Mouse (Mus musculus): Measurements from ENCODE around the gene B4galnt1.
"Not testable (repeated sequence)": the region's sequence is repeated elsewhere in the genome, so short reads cannot be mapped to it uniquely, and the experiment has no call there.

The B4galnt1 gene

DNA sequence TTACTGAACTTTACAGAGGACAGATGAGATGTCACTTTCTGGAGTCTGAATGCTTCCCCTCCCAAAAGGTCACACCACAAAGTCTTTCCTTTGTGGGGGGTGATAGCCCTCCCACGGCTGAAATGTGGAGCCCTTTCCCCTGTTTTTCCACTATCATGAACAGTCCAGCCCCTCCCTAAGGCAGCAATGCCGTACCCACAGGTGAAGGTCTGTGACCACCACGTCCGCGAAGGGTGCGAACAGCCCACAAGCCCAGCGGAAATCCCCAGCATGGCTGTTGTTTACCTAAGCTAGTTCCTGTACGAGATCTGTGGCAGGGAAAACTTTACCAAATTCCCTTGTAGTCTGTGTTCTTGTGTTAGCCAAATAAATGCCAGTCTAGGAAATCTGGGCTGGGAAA lies 23.5 kb upstream of the B4galnt1 start:
- DNase-seq (ENCODE audit: low read depth, low spot score): no peak

DNA sequence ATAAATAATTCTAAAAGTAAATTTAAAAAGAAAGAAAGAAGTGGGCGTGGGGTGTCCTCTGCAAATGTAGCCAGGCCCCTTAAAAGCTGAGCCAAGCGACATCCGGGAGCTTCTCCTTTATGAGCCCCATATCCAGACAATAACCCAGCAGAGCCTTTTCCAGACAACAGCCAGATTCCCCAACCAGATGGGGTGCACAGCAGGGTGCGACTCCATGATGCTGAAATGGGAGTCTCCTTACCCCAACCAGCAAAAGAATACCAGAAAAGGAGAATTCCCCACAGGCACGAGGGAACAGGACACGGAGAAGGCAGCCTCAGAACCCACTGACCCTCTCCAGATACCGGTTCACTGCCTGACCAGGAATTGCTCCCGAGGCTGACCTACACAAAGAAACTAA lies 21.8 kb upstream of the B4galnt1 start:
- DNase-seq (ENCODE audit: low read depth, low spot score): no peak

DNA sequence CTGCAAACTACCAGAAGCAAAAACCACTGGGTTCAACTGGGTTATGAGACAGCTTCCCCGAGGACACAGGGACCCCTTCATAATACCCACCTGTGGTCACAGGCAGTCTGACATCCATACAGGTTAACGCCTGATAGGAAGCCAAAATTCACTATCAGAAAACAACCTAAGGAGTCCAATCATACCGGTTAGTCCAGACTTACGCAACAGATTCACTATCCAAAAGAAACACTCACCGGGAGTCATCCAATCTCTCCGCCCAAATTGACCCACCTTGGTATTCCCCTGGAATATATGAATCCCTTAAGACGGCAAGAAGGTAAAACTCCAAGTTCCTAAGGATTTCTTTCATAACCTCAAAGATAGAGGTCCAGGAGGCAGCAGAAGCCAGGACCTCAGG lies 20.5 kb upstream of the B4galnt1 start:
- DNase-seq (ENCODE audit: low read depth, low spot score): no peak

DNA sequence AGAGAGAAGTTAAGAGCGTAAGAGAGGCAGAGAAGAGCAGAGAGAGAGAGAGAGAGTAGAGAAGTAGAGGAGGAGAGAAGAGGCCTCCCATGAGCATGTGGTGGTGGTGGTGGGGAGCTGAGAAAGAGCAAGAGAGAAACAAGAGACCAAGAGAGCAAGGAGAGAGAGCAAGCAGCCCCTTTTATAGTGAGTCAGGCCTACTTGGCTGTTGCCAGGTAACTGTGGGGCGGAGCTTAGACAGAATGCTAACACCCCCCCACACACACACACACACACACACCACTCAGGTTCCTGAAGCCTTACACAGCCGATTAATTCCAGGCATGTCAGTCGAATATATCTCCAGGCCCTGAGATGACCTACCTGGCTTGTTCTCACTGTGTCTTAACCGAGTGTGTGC lies 19.7 kb upstream of the B4galnt1 start:
- DNase-seq (ENCODE audit: low read depth, low spot score): no peak

DNA sequence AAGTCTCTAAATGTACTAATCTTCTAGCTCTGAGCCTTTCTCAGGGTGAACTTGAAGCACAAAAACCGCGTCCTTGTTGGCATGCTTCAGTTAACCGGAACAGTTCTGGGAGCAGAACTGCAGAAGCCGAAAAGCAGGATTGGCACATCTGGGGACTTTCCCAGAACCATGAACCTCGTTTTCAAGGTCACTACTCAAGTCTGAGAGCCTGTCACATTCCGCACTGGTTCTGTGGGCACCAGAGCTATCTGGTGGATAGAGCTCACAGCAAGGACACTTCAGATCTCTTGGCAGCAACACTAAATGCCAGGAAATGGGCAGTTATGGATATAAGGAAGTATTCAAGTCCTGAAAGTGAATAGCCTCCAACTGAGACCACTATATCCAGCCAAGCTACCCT lies 17.9 kb upstream of the B4galnt1 start:
- no peak for DNase-seq (ENCODE audit: low read depth, low spot score)

DNA sequence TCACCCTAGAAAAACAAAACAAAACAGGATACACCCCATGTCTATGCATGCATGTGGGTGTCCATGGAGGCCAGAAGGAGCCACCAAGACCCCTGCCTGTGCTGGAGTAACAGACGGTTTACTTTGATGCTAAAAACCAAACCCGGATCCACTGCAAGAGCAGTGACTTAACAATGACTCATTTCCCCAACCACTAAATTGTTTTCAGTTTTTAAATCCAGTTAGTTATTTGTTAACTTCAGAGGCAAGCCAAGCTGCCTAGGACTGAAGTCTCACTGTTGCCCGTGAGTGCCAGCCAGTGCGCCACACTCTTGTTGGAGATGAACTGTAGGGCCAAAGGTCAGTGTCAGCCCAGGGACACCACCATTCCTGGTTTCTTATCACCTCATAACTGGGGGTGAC lies 14.6 kb upstream of the B4galnt1 start:
- DNase-seq (ENCODE audit: low read depth, low spot score): no peak

DNA sequence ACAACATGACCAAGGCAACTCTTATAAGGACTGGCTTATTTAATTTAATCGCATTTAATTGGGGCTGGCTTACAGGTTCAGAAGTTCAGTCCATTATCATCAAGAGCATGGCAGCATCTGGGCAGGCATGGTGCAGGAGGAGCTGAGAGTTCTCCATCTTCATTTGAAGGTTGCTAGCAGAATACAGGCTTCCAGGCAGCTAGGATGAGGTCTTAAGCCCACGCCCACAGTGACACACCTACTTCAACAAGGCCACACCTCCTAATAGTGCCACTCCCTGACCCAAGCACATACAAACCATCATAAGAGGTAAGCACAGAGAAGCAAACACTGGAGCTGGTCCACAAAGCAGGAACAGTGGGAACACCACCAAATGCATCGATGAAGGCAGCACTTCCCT lies 13.8 kb upstream of the B4galnt1 start:
- not testable (repeated sequence) for DNase-seq (ENCODE audit: low read depth, low spot score)

DNA sequence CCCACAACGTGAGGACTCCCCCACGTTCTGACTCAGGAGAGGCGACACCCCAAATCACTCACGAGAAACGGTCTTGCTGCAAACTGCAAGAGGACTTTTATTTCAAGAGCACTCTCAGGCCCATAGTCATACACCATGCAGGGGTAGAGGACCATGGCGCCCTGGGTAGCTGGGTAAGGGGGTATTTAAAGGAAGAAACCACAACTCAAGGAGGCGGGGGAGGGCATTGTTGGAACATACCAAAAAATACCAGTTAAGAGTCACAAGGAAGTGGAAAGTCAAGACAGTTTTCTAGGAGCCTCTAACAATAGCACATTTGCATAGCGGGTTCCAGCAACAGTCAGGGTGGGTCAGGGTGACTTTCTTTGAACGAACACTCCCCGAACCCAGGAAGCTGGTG lies 12.5 kb upstream of the B4galnt1 start:
- not testable (repeated sequence) for DNase-seq (ENCODE audit: low read depth, low spot score)

DNA sequence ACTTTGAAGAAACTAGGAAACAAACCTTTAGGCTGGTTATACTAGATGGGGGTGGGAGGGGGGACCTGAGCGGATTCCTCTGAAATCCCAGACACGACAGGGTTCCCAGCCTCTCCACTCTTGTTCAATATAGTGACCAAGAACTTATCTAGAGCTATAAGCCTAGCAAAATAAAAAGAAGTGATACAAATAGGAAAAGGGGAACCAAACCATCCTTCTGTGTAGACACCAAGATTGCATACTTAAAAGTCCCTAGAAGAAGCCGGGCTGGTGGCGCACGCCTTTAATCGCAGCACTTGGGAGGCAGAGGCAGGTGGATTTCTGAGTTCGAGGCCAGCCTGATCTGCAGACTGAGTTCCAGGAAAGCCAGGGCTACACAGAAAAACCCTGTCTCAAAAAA lies 11.7 kb upstream of the B4galnt1 start:
- DNase-seq (ENCODE audit: low read depth, low spot score): no peak

DNA sequence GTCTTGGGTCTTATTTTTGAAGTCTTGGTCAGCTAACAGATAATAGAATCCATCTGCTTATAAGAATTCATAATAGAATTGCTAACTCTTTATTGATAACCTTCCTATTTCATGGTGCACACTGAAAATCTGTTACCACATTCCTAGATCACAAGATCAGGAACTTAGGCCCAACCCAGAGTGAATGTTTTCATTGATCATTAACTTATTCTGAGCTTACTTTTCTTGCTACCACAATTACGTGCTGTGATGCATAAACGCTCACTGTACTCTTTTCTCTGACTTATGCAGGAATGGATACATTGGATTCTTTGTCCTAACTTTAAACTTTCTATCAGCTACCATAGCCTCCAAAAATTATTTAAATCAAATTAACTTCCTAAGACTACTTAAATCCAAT lies 10.8 kb upstream of the B4galnt1 start:
- DNase-seq (ENCODE audit: low read depth, low spot score): no peak

DNA sequence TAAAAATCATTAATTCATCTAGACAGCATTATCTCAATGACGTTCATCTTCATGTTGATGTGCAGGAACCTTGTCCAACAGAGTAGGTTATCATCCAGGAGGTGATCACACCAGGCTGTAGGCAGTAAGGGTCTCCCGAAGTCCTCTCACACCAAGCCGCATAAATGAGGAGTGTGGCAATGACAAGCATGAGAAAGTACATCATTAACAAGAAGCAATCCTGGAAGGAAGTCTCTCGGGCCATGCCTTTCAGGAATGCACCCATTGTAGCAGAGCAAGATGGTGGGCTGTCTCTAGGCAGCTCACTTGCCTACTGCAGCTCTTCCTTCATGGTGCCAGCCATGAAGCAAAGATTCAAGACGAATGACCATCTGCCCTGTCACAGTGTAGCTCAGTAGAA lies 10.4 kb upstream of the B4galnt1 start:
- DNase-seq (ENCODE audit: low read depth, low spot score): no peak

DNA sequence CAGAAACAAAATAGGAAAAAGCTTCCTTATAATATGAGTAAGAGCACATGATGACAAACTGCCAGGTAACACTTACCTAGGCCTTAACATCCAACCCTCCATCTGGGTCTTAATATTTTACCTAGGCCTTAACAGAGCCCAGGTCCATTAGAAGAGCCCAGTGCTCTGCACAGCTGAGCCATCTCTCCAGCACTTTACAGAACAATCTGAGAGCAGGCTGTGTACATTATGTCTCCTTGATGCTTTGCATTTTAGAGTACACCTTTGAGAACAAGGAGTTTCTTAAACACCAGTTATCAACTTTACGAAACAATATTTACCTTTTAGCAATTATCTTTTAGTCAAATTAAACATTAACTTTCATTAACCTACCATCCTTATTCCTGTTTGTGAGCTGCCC lies 8.9 kb upstream of the B4galnt1 start:
- DNase-seq (ENCODE audit: low read depth, low spot score): no peak

DNA sequence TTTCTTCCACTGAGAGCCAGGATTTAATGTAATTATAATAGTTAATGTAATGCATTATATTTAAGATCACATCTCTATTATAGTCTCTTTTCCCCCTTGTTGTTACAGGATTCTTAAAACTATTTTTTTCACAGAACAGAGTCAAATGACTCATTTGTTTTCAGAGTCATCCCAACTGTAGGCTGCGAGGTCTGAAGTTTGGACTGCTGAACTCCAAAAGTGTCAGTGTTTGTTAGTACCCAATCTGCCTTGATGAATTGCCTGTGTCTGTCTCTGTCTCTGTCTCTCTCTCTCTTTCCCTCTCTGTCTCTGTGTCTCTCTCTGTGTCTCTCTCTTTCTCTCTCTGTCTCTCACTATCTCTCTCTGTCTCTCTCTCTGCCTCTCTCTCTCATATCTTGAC lies 8.5 kb upstream of the B4galnt1 start:
- no peak for DNase-seq (ENCODE audit: low read depth, low spot score)

DNA sequence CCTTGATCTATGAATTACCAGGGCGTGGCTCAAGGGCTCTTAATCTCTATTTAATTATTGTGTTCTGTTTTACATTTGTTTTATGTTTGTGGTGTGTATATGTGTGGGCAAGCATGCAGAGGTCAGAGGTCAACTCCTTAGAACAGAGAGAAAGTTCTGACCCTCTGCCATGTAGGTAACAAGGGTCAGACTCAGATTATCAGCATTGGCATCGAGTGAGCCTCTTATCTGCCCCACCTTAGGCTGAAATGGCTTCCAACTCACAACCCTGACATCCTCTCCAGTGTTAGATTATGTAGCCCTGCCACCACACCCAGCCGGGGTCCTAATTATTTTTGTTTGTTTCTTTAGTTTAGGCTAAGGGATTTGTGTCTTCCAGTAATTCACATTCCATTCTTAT lies 6.6 kb upstream of the B4galnt1 start:
- no peak for DNase-seq (ENCODE audit: low read depth, low spot score)

DNA sequence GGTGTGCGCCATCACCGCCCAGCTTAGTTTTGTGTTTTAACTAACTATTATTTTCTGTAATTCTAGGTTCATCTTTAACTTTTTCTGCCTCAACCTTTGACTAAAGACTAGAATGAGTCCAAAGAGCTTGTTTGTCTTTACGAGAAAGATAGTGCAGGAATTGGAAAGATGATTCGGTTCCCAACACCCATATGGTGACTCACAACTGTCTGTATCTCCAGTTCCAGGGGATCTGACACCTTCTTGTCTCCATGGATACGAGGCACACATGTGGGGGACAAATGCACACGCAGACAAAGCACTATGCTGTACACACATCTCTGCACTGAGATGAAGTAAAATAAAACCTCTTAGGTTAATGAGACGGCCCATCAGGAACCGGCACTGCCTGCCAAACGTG lies 4.9 kb upstream of the B4galnt1 start:
- no peak for DNase-seq (ENCODE audit: low read depth, low spot score)

DNA sequence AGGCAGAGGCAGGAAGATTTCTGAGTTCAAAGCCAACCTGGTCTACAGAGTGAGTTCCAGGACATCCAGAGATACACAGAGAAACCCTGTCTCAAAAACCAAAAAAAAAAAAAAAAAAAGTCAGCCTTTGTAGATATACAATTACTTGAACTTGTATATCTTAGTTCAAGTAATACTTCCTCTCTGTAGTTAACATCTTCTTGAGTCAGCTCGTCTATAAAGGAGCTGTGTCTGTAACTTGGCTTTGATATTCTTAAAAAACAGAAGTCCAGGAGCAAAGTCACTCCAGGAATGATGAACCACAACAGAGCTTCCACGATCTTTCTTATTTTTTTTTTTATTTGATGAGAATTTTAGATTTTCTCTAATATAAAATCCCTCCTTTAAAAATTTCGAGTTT lies 4.3 kb upstream of the B4galnt1 start:
- DNase-seq (ENCODE audit: low read depth, low spot score): no peak

DNA sequence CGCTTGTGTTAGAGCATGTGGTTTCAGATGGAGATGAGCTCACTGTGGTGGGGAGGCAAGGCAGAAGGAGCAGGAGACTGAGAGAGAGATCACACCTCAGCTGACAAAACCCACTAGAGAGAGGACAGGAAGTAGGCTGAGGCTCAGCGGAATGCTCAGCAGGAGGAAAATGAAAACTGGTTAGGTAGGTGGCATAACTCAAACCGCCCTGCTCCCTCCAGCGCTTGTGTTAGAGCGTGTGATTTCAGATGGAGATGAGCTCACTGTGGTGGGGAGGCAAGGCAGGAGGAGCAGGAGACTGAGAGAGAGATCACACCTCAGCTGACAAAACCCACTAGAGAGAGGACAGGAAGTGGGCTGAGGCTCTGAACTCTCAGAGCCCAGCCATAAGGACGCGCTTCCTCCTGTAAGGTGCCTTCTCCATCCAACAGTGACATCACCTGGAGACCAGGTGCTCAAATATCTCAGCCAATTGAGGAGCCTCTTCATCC lies 2.2 kb upstream of the B4galnt1 start:
- DNase-seq (ENCODE audit: low read depth, low spot score): peak; percentile 86

DNA sequence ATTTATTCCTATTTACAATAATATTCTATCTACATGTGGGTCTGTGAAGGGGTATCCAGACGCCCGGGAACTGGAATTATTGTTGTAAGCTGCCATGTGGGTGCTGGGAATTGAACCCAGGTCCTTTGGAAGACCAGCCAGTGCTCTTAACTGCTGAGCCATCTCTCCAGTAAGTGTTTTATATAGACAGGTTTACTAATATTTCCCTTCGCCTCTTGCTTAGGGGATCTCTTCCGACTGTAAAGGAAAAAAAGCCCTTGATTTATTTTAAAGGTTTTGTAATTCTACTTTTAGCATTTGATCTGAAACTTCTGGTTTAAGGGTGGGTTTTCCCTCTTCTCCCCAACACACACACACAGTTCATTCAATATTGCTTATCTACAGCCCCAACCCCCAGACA lies 835 bp upstream of the B4galnt1 start:
- DNase-seq (ENCODE audit: low read depth, low spot score): no peak

DNA sequence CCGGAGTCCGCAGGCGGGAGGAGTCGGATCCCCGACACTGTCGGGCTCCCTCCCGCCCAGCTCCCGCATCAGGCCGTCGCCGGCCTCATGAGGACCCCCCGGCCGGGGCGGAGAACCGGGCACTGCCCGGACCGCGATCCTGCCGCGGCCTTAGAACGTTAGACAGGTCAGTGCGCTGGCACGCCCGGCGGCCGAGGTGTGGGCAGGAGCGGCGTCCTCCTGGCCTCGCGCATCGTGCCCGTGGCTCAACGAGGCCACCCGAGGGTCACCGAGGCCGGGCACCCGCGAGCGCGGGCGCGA lies 279 bp downstream of the B4galnt1 start:
- DNase-seq (ENCODE audit: low read depth, low spot score): no peak

DNA sequence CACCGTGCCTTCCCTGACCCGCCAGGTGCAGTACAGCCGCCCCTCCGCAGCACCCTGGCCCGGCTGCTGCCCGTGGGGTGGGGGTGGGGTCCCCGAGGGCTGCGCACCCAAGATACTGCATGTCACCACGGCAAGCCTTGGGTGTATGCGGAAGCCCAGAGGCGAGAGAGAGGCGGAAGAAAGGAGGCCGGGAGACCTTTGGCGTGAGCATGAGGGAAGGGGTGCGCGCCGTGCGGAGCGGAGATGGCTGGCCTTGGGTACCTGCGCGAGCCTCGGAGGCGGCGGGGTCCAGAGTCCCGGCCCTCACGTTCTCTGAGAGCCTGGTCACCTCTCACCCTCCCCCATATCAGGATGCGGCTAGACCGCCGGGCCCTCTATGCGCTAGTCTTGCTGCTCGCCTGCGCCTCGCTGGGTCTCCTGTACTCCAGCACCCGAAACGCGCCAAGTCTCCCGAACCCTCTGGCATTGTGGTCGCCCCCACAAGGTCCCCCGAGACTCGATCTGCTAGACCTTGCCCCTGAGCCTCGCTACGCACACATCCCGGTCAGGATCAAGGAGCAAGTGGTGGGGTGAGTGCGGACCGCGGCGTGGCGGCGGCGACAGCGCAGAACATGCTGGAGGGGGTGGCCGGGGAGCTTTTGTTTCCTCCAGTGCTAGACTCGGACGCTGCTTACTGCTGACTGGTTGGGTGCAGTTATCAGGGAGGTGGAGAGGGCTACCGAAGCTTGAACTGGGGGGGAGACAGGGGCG lies 804 bp downstream of the B4galnt1 start:
- DNase-seq (ENCODE audit: low read depth, low spot score): no peak

DNA sequence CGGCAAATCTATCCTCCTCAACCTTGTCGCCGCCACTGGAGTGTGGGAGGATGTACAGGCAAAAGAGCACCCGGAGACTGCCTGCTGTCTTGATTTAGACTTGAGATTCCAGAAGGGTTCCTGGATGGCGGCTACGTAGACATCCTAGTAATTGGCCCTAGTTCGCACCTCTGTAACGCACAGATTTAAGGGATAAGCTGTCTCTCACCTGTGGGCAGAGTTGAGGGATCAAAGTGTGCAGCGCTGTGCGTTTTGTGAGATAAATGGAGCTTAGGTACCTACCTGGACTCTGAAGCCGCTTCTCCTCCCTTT lies 1.3 kb downstream of the B4galnt1 start:
- DNase-seq (ENCODE audit: low read depth, low spot score): no peak

DNA sequence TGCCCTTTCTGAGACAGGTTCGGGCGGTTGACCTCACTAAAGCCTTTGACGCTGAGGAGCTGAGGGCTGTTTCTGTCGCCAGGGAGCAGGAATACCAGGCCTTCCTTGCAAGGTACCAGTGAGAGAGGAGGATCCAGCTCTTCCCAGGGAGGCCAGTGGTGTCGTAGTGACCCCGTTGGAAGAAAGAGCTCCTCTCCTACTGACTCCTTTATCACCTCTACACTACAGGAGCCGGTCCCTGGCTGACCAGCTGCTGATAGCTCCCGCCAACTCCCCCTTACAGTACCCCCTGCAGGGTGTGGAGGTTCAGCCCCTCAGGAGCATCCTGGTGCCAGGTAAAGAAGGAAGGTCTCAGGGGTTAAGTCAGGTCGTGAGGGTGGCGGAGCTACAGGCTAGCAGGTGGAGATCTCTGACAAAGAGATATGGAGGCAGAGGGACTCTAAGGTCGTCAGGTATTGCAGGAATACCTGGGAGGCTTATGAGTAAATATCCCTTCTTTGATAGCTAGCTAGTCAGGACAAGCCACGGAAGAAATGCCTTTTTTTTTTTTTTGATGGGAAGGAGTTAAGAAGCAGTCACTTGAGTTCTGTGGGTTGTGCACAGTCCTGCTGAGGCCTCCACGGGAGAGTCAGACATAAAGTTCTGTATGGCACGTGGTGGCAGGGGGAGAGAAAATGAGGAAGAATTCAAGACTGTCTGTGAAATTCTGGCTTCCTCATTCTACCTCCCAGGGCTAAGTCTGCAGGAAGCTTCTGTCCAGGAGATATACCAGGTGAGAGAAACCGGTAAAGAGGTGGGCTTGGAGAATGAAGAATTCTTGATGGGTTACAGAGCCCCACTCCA lies 2.0 kb downstream of the B4galnt1 start:
- no peak for DNase-seq (ENCODE audit: low read depth, low spot score)

DNA sequence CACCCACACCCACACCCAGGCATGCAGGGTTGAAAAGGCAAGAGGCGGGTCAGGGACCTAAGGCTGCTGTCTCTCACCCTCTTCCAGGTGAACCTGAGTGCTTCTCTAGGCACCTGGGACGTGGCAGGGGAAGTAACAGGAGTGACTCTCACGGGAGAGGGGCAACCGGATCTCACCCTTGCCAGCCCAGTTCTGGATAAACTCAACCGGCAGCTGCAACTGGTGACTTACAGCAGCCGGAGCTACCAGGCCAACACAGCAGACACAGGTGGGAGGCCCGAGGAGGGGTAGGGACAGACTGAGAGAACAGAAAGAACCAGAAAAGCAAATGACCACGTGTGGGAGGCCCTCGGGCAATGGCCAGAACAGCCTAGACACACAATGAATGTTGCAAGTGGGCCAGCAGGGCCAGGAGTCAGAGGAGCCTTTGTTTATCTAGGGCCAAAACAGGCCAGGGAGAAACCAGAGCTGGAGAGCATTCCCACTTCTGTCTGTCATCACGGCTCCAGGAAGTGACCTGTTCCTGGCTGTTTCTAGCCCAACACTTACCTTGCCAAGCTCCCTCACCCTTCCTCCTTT lies 2.7 kb downstream of the B4galnt1 start:
- no peak for DNase-seq (ENCODE audit: low read depth, low spot score)
